Mouse (Mus musculus) thymus, adult 2 months (tissue): ENCODE results near the gene Ganab. TPM values are rescaled to one million over a fixed set of nuclear protein-coding genes. Genes with fewer than 3 reads are reported as not detected.
A peak's percentile ranks its signal among the peaks of the same experiment; 100 is the strongest.

ENCODE experiments used
- DNase-seq: peaks from one replicate; pipeline ENCODE4 v3.0.0; 2021
- H3K27ac ChIP-seq: fragments of 200-500 bp; 2 replicates; pipeline ENCODE4 v1.5.1; 2012; ENCODE audit warnings: low read length, control low read depth; ENCODE audit not compliant: control insufficient read depth, insufficient read depth
- H3K27me3 ChIP-seq: fragments of 200-500 bp; 2 replicates; pipeline ENCODE4 v1.6.1; 2012; ENCODE audit warnings: mild to moderate bottlenecking, low read length, moderate library complexity, mixed read lengths; ENCODE audit not compliant: control insufficient read depth, insufficient read depth
- H3K36me3 ChIP-seq: fragments of 200-500 bp; 2 replicates; pipeline ENCODE4 v1.6.1; 2012; ENCODE audit warnings: mild to moderate bottlenecking, low read length, moderate library complexity; ENCODE audit not compliant: control insufficient read depth, insufficient read depth
- H3K4me1 ChIP-seq: fragments of 200-500 bp; replicated peaks from 2 replicates; pipeline ENCODE4 v1.6.1; 2012; ENCODE audit warnings: low read length; ENCODE audit not compliant: control insufficient read depth, insufficient read depth
- H3K4me3 ChIP-seq: fragments of 200-500 bp; 2 replicates; pipeline ENCODE4 v1.5.1; 2012; ENCODE audit warnings: mild to moderate bottlenecking, low read length, control low read depth, moderate library complexity; ENCODE audit not compliant: control insufficient read depth, insufficient read depth
- CTCF ChIP-seq: fragments of 200-500 bp; IDR thresholded peaks from 2 replicates; pipeline ENCODE4 v1.5.1; 2012; ENCODE audit warnings: mild to moderate bottlenecking, control low read depth, low read length, moderate library complexity, borderline replicate concordance; ENCODE audit not compliant: control insufficient read depth, poor library complexity, insufficient read depth; ENCODE audit errors: extremely low read depth
- POLR2A ChIP-seq: fragments of 200-500 bp; IDR thresholded peaks from 2 replicates; pipeline ENCODE4 v1.6.1; 2012; ENCODE audit warnings: mild to moderate bottlenecking, low read length, control low read depth, moderate library complexity; ENCODE audit not compliant: control insufficient read depth, poor library complexity, insufficient read depth; ENCODE audit errors: extremely low read depth
- WGBS: fragments of 180-500 bp; shearing (Covaris S2); methylation state at CpG from one replicate; pipeline ENCODE4 v1.1.7; 2018; 5-methylcytosine and 5-hydroxymethylcytosine counted together
- polyA plus RNA-seq: library from polyadenylated mRNA; depleted of rRNA; stranded (reverse); fragments of >200 nt; gene quantifications from 2 replicates; pipeline ENCODE4 v1.2.3, GENCODE M21; 2012

Ganab gene
- polyA plus RNA-seq, 1 experiment: 219 TPM

- Histone ChIP-seq H3K27me3 (no peaks in the 10 kb centered on the region), H3K4me3 (no peak overlapping the region), H3K27ac (no peak overlapping the region), H3K36me3 (peaks cover 16% of the 10 kb centered on the region), H3K4me1 (peaks cover 21% of the 10 kb centered on the region)
- DNase-seq: no peak
- no peak for TF ChIP-seq POLR2A
- TF ChIP-seq CTCF: no peak
- WGBS: 90% methylated on average over 15 of the region's 15 CpGs
Measured at GRCm38 (mm10) chr19:8940526-8941133, 42.8 kb downstream of the Ganab start.

GRCm38 (mm10) chr19:8941136-8941514 lies 43.3 kb downstream of the Ganab start:
- H3K4me3 ChIP-seq: peak overlapping the region; percentile 35
- H3K27ac ChIP-seq: peak overlapping the region; percentile 64
- peaks cover 21% of the 10 kb centered on the region for H3K36me3 ChIP-seq
- no peak for DNase-seq
- WGBS: 70% methylated on average over 10 of the region's 10 CpGs
- no peaks in the 10 kb centered on the region for H3K27me3 ChIP-seq
- peaks cover 21% of the 10 kb centered on the region for H3K4me1 ChIP-seq
- TF ChIP-seq POLR2A (no peak), CTCF (no peak)

GRCm38 (mm10) chr19:8941515-8942217 lies 43.8 kb downstream of the Ganab start, which contains the start of gene Mta2:
Mta2 (plus strand) TSS chr19:8941875.
- peak within 1 kb of the TSS; percentile 72 for H3K4me3 ChIP-seq
- peaks cover 21% of the 10 kb centered on the region for H3K36me3 ChIP-seq
- peaks cover 21% of the 10 kb centered on the region for H3K4me1 ChIP-seq
- TF ChIP-seq CTCF (0 out of 2 replicates have a peak, but pooled peaks have one; percentile 35), POLR2A (peak; percentile 79; the same call in 1 of the 2 replicates)
- under 1% methylated on average over 64 of the region's 64 CpGs for WGBS
- peak; percentile 98 for DNase-seq
- H3K27me3 ChIP-seq: no peaks in the 10 kb centered on the region
- peak within 1 kb of the TSS; percentile 84 for H3K27ac ChIP-seq

GRCm38 (mm10) chr19:8942276-8942964 lies 44.5 kb downstream of the Ganab start:
- Histone ChIP-seq H3K27ac (peak overlapping the region; percentile 84), H3K27me3 (no peaks in the 10 kb centered on the region), H3K36me3 (peaks cover 28% of the 10 kb centered on the region), H3K4me1 (peaks cover 21% of the 10 kb centered on the region), H3K4me3 (peak overlapping the region; percentile 72)
- no peak for DNase-seq
- no peak for TF ChIP-seq CTCF
- TF ChIP-seq POLR2A: no peak
- WGBS: under 1% methylated on average over 46 of the region's 46 CpGs

- Histone ChIP-seq H3K36me3 (peaks cover 34% of the 10 kb centered on the region), H3K4me3 (peak overlapping the region; percentile 72), H3K4me1 (peaks cover 21% of the 10 kb centered on the region), H3K27me3 (no peaks in the 10 kb centered on the region), H3K27ac (peak overlapping the region; percentile 84)
- no peak for DNase-seq
- TF ChIP-seq CTCF (no peak), POLR2A (no peak)
- 37% methylated on average over 2 of the region's 2 CpGs for WGBS
Measured at GRCm38 (mm10) chr19:8943047-8943446, 45.2 kb downstream of the Ganab start.

GRCm38 (mm10) chr19:8944062-8944461 lies 46.2 kb downstream of the Ganab start:
- peak overlapping the region; percentile 25 for H3K4me3 ChIP-seq
- DNase-seq: no peak
- H3K4me1 ChIP-seq: peaks cover 21% of the 10 kb centered on the region
- WGBS: 8% methylated on average over 5 of the region's 5 CpGs
- H3K27ac ChIP-seq: peak overlapping the region; percentile 35; the same call in 1 of the 2 replicates
- TF ChIP-seq POLR2A (no peak), CTCF (no peak)
- no peaks in the 10 kb centered on the region for H3K27me3 ChIP-seq
- H3K36me3 ChIP-seq: peaks cover 44% of the 10 kb centered on the region
